Mouse (Mus musculus) natural killer cell, adult 2 months (primary cell): ENCODE data around the gene Txk.

ENCODE experiments used
- DNase-seq, 2 experiments: peaks; one replicate each; pipeline ENCODE4 v3.0.0; 2022; ENCODE audit warnings: low spot score in 2 of 2

The Txk gene

DNA sequence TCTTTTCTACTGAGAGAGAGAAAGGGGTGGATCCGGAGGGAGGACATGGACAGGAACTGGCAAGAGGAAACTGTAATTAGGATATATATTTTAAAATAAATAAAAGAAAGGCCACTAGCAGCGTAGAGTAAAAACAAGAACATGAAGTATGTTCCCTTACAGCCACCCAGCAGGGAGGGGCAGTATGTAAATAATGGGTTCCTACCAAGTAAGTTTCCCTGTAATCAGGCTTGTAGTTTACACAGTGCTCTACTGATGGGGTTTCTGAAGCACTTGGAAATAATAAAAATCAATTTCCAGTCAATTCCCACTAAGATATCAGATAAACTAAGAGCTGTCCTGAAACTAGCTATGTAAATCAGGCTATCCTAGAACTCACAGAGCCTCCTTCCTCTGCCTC, 57.9 kb downstream of the Txk start:
- DNase-seq: no peak

GRCm38 (mm10) chr5:72690516-72690915, 62.1 kb downstream of the Txk start:
- DNase-seq: no peak

DNA sequence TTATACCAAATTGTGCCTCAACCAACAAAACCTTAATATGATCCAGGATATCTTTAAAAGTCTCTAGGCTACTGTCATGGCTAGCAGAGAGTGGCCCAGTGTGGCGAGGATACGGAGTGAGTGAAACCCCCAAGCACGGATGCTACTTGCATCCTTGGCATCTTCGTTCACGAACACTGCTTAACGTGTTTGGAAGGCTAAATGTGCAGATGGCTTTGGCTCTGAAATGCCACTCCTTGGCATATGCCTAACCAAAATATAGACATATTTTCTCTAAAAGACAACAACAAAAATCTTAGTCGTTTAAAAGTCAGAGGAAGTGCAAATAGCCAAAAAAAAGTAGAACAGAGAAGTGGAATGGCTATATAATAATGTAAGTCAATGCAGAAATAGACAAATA, 63.0 kb downstream of the Txk start:
- no peak for DNase-seq

DNA sequence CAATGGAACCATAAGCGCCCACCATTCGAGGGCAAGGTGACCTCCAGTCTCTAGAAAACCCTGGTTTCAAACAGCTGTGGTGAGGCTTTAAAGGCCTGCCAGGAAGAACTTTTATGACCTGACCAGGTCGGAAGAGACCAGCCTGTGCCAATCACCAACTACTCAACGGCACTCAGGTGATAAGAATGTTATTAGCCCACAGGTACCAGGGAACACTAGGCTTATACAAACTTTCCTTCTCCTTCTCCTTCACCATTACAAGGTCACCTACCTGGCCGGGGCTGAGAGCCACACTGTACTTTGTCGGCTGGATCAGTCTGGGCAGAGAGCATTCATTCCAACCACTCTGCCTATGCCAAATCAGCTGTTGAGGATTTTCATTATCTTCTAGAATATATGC, 71.1 kb downstream of the Txk start:
- no peak for DNase-seq

DNA sequence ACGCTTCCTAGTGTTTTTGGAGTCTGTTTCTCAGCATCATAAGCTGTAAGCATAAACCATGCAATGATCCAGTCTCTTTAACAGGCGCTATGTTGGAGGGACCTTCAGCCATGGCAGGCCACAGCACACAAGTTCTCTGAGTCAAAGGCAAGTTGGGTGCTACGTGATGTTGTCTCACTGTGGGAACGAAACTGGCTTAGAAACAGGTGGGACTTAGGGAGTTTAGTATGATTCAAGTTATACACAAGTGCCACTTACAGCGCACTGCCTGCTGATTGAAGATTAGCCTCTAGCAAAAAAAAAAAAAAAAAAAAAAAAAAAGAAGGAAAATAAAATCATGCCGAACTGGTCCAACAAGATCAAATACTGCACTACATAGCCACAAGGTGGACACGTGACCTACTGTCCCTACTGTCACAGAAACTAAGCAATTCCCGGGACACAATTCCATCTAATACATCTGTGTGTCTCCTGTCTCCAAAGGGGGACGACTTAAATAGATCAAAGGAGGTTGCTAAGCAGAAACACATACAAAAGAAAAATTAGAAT, 77.5 kb downstream of the Txk start:
- no peak for DNase-seq

GRCm38 (mm10) chr5:72671017-72671699, 81.4 kb downstream of the Txk start:
- DNase-seq: no peak

- no peak for DNase-seq
Observed at GRCm38 (mm10) chr5:72668351-72668750, 84.2 kb downstream of the Txk start.

DNA sequence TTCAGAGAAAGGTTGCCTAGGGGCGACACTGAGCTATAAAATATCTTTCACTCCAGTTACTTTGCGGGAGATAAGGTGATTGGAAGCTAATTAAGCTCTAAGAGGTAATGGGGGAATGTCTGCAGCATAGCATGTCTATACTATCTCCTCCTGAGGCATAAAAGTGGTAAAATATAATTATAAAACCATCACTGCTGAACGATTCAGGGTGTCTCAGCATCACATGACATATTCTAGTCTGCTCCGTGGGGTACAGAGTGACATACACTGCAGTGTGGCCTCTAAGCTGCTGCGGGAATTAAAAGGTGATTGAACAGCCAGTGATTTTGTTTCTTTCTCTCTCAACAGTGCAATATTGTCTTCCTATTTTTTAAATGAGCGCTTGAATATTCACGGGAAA, 86.1 kb downstream of the Txk start:
- DNase-seq: no peak

GRCm38 (mm10) chr5:72665281-72665680, 87.3 kb downstream of the Txk start:
- peak; percentile 38 to 50 for DNase-seq

DNA sequence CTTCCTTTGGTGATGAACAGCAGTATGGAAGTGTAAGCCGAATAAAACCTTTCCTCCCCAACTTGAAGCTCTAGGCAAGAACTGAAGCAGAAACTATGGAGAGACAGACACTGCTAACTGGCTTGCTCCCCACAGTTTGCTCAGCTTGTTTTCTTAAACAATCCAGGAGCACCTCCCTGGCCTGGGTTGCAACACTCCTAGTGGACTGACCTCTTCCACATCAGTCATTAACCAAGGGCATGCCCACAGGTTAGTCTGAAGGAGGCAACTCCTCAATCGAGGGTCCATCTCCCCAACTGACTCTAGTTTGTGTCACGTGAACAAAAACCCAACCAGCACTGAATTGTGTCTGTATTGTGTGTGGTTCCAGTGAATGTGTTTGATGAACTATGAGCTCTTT, 87.7 kb downstream of the Txk start:
- no peak for DNase-seq

GRCm38 (mm10) chr5:72664126-72664525, 88.5 kb downstream of the Txk start:
- DNase-seq: no peak

GRCm38 (mm10) chr5:72661051-72661781, 91.4 kb downstream of the Txk start:
- DNase-seq: no peak

GRCm38 (mm10) chr5:72658375-72658774, 94.2 kb downstream of the Txk start:
- no peak for DNase-seq

DNA sequence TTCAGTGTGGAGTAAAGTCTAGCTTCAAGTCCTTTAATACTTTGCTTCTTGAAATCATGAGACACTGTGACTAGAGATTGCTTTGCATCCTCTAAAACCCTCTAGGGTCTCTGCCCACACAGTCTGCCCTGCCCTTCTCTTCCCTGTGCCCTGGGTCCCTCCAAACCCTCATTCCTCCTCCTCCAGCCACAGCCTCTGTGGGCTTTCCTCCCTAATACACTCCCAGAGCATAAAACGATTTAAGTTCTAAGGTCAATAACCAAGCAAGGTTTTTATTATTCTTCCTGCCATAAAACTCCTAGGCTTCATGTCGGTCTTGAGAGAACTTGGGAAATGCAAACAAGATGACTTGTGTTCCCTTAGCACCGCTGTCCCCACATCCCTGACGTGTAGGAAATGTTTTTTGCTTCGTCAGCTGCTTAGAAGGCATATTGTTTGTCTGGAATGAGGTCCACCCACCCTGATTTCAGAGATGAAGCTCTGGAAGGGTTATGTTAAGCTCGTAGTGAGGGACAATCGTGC, 96.2 kb downstream of the Txk start:
- DNase-seq: no peak

DNA sequence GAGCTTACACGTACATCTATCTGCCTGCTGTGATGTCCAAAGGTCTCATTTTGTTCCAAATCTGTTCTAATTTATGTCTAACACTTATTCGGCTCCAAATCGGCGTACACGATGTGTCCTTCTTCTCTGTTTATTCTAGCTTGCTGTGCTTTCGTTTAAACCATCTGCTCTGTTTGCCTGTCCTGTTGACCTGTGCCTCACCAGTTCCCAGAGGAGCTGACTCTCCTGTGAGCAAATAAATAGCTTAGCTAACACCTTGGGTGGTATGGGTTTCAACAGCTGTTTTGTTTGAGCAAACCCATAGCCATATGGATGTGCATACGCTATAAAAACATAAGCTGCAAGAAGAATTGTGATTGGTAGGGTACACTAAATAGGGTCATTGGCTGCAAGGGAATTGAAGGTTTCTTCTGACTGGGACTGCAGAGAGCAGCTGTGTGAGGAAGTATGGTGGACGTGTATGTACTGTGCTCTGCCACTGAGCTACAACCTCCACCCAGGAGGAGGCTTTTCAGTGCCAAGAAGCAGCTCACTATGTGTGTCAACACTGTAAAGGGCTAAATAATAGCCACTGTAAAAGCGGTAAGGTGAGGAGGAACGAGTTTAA, 99.4 kb downstream of the Txk start:
- DNase-seq: no peak

DNA sequence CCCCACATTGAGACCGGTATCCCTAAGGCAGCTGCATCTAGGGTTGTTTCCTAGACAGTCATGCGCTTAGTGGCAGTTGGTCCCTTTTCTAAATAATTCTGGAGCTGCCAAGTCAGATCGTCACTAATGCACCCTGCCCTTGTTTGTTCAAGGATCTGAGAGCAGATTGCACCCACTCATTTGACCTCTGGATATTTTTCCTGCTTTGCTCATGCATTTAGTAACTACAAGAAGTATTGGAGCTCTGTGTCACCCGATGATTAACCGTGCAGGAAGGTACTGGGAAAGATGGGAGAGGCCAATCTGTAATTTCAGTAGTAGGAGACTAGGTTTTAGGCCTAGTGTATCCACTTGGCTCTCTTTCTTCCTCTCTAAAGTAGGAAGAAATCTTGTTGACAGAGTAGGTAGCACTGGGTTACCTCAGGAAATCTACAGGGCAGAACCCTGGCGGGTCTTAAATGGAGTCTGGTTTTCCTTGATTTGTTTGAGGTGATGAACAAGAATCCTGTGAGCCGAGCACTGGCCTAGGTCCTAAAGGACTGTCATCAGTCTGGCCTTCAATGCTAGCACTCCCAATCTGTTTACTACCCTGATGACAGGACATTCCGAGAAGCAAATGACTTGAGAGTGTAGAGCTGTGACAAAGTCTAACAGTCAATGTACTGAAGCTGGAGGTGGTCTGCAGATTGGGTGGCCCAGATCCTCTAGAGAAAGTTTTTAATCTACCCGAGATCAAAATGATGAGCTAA, 103.4 kb downstream of the Txk start:
- DNase-seq: no peak

DNA sequence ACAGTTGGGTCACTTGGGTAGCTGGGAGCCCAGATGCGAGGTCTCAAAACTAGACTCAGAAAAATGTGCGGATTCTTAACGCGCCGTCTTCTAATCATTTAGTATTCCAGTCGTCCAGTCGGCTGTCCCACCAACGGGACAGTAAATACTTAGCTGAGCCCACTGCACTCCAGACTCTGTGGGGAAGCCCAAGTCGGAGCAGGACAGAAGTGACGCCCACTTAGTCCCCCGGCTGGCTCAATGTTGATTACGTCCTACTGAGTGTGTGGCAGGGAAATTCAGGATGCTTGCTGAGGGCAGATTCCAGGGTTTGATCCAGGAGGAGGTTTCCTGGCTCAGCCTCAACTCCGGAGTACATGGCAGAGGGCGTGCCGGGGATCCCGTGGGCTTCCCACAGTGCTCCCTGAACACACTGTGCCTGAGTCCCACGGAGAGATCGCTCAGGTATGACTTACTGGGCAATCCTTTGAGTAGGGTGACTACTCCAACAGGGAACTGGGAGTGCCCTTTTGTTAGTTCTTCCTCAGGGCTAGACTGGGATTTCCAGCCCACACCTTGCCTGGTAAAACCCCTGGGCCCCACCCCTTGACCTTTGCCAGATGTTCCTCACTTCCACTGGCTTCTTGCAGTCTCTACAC, 104.5 kb downstream of the Txk start:
- no peak for DNase-seq

DNA sequence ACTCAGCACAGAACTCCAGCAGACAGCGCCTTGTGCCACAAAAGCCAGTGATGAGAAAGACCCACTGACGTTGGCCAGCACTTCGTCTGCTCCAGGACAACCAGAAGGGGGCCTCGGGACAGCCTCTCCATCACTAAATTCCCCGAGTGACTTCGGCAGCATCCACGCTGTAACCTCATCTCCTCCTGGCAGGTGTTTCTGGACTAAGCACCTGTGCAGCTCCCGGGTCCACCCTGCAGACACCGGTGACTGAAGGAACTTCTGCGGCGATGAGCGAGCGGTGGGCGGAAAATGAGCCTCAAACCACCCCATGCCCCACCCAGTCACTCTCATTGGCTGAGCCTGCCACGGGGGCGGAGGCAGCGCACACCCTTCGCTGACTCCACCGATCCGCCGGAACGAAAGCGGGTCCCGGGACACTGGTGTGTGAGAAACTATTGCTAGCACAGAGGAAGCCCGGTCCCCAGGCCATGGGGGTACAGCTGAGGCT, 105.1 kb downstream of the Txk start, which contains the start of gene Nipal1:
Gene Nipal1 (plus strand): TSS at position 378 of the 490 bp plus-strand sequence.
- DNase-seq: peak; percentile 52 to 67

DNA sequence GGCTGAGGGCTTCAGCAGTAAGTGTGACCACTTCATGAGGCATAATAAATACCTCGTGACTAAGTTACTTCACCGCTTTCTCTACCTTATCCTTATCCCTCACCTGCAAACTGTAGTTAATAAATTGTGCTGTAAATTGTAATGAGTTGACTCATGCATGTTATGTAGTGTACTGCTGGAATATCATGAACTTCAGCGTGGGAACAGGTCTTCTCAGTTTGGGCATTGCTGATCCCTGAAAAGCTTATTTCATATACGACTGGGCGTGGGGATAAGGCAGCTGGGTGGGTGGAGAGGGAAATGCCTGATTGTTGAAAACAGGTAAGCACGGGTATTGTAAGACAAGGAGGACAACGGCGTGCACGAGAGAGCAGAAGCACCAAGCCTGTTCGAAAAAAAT, 105.6 kb downstream of the Txk start:
- no peak for DNase-seq

DNA sequence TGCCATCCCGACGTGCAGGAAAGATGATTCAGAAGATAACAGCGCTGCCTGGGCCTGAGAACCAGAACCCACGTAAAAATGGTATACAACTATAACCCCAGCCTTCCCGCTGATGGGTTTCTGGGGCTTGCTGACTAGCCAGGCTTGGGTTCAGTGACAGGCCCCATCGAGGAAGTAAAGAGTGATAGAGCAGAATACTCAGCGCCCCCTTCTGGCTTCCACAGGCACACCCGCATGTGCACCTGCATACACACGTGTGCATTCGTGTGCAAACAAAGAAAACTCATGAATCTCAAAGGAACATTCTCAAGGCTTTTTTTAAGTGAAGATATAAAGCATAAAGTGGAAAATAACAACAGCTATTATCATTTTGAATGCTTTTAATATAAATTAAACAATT, 106.4 kb downstream of the Txk start:
- peak; percentile 44 to 49 for DNase-seq
